Mouse (Mus musculus): ENCODE measurements around the gene Prss48.

DNA sequence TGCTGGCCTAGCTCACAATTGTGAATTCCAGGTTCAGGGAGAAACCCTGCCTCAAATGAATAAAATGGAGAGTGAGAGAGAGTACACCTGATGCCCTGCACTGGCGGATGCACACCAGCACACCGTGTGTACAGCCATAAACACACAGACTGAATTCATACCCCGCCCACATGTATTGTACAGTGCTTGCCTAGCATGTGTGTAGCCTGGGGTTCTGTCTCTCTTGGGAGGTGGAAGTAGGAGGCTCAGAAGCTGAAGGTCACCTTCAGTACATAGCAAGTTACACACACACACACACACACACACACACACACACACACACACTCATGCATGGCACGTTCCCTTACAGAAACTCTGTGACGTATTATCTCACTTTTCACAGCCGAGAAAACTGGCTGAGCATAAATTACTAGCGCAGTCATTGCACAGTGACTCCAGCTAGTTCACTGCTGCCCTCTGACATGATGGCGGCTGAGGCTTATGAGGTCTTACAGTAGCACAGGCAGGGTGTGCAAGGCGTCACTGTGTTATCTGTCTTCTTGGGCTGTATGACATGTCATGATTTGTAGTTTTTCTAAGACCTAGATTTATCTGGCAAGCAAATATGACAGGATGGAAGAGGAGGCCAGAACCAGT lies 31.3 kb upstream of the Prss48 start:
- no peak for TF ChIP-seq CTCF (conservative IDR thresholded peaks at IDR 0.05 in 1 of 2, IDR thresholded peaks at IDR 0.05 in 1 of 2; ENCODE audit: low read depth in 2 of 2, low read length in 2 of 2)
- TF ChIP-seq MEF2A (IDR thresholded peaks at IDR 0.05; ENCODE audit: borderline replicate concordance, low read depth, low read length), result no peak
- TF ChIP-seq RCOR1 (conservative IDR thresholded peaks at IDR 0.05; ENCODE audit: low read depth, low read length), result no peak
- no peak for TF ChIP-seq E2F4 (IDR thresholded peaks at IDR 0.05; ENCODE audit: insufficient replicate concordance, low read depth, low read length)
- TF ChIP-seq MXI1 (IDR thresholded peaks at IDR 0.05; ENCODE audit: low read depth, low read length), result no peak
- no peak for TF ChIP-seq MAFK (IDR thresholded peaks at IDR 0.05; ENCODE audit: insufficient replicate concordance, low read length)
- no peak for TF ChIP-seq MAX (IDR thresholded peaks at IDR 0.05; ENCODE audit: low read length)
- no peak for TF ChIP-seq NRF1 (IDR thresholded peaks at IDR 0.05; ENCODE audit: low read depth, low read length)
- no peak for TF ChIP-seq NELFE (IDR thresholded peaks at IDR 0.05; ENCODE audit: low read depth, low read length)
- TF ChIP-seq SIN3A (IDR thresholded peaks at IDR 0.05; ENCODE audit: low read length), result no peak
- no peak for TF ChIP-seq UBTF (IDR thresholded peaks at IDR 0.05; ENCODE audit: low read depth, low read length)
- no peak for TF ChIP-seq EP300 (IDR thresholded peaks at IDR 0.05; ENCODE audit: low read length)
- TF ChIP-seq RAD21 (IDR thresholded peaks at IDR 0.05; ENCODE audit: low read depth, low read length), result no peak
